Mouse (Mus musculus): Measurements from ENCODE around the gene Yipf2.
"Not testable (repeated sequence)": the region's sequence is repeated elsewhere in the genome, so short reads cannot be mapped to it uniquely, and the experiment has no call there.

Gene Yipf2

DNA sequence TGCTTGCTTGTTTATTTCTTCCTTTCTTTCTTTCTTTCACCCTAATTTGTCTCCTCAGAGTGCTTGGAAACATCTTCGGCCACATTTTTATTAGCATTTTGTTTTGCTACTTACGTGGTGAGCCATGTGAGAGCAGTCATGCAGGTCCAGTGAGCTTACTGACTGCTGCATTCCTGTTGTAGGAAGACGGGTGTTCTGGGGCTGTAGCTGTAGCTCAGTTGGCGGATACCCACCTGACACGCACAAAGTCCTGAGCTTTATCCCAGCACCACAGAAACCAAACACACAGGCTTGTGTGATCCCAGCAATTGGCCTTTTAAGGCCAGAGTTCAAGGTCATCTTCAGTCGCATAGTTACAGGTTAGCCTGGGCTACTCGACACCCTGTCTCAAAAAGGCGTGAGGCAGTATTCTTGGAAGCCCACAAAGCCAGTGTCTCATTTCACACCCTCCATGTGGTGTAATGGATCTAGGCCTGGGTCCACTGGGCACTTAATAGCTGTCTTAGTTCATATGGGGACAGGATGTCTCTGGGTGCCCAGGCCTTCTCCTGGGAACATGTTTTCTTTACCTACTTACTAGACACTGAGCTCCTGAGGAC, 23.9 kb downstream of the Yipf2 start:
- in situ Hi-C loops (cut with MboI; ENCODE audit: low pct_unique_long_range_greater_than_20kb in 1 of 2, low sequenced_read_pairs in 2 of 2, unreplicated experiment in 1 of 2), result no loop called here

DNA sequence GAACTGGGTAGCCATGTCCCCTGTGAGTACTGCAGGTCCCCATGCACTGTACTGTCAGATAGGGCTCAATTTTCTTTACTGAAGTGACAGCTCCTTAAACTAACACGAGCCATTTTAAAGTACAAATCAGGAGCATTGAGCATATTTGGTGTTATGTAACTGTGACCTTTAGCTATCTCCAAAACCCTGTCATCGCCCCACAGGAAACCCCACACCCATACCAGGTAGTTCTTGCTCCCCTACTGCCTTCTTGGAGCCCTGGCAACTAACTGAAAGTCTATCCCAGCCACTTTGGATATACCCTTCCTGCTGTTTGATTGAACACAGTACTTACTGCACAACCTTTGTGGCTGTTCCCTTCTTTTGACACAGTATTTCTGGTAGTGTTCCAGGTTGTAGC, 25.6 kb downstream of the Yipf2 start:
- in situ Hi-C loops (cut with MboI; ENCODE audit: low pct_unique_long_range_greater_than_20kb in 1 of 2, low sequenced_read_pairs in 2 of 2, unreplicated experiment in 1 of 2), result no loop called here

- in situ Hi-C loops (cut with MboI; ENCODE audit: low pct_unique_long_range_greater_than_20kb in 1 of 2, low sequenced_read_pairs in 2 of 2, unreplicated experiment in 1 of 2), result no loop called here
Observed at GRCm38 (mm10) chr9:21566538-21566937, 26.1 kb downstream of the Yipf2 start.

- in situ Hi-C loops (cut with MboI; ENCODE audit: low pct_unique_long_range_greater_than_20kb in 1 of 2, low sequenced_read_pairs in 2 of 2, unreplicated experiment in 1 of 2), result no loop called here
Observed at GRCm38 (mm10) chr9:21565004-21565586, 27.5 kb downstream of the Yipf2 start.

DNA sequence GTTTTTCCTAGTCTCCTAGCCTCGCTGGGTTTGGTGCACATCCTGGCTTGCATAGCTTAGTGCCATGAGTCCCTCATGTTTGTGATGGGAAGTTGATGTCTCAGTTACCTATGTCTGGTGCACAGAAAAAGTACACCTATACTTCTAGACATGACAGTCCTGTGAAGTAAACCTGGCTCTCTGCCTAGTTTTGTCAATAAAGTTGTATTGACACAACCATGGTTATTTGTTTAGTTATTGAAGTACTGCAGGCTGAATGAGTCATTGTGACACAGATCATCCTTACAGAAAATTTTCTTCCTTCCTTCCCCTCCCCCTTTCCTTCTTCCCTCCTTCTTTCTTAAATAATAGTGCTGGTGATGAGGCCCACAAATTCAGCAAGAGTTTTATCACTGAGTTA, 28.2 kb downstream of the Yipf2 start:
- in situ Hi-C loops (cut with MboI; ENCODE audit: low pct_unique_long_range_greater_than_20kb in 1 of 2, low sequenced_read_pairs in 2 of 2, unreplicated experiment in 1 of 2), result no loop called here

- in situ Hi-C loops (cut with MboI; ENCODE audit: low pct_unique_long_range_greater_than_20kb in 1 of 2, low sequenced_read_pairs in 2 of 2, unreplicated experiment in 1 of 2), result no loop called here
Observed at GRCm38 (mm10) chr9:21559151-21559550, 33.5 kb downstream of the Yipf2 start.

- in situ Hi-C loops (cut with MboI; ENCODE audit: low pct_unique_long_range_greater_than_20kb in 1 of 2, low sequenced_read_pairs in 2 of 2, unreplicated experiment in 1 of 2), result no loop called here
Observed at GRCm38 (mm10) chr9:21558366-21558765, 34.3 kb downstream of the Yipf2 start.

DNA sequence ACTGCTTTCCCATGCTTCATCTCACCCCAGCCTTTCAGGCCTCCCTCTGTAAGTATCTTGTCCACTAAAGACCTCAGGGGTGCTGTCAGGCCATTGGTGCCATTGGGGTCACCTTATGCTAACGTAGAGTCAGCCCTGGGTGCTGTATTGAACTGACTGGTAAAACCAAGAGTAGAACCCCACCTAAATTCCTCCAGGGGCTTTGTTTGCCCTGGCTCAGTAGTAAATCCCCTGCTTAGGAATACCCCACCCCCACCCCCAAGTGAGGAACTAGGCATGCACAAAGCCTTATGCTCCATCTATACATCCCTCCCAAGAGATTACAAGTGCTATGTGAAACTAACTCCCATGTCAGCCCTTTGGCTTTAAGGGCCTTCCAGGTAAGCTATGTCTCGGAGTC, 35.1 kb downstream of the Yipf2 start:
- in situ Hi-C loops (cut with MboI; ENCODE audit: low pct_unique_long_range_greater_than_20kb in 1 of 2, low sequenced_read_pairs in 2 of 2, unreplicated experiment in 1 of 2), result no loop called here

GRCm38 (mm10) chr9:21556996-21557395, 35.6 kb downstream of the Yipf2 start:
- in situ Hi-C loops (cut with MboI; ENCODE audit: low pct_unique_long_range_greater_than_20kb in 1 of 2, low sequenced_read_pairs in 2 of 2, unreplicated experiment in 1 of 2), result no loop called here

DNA sequence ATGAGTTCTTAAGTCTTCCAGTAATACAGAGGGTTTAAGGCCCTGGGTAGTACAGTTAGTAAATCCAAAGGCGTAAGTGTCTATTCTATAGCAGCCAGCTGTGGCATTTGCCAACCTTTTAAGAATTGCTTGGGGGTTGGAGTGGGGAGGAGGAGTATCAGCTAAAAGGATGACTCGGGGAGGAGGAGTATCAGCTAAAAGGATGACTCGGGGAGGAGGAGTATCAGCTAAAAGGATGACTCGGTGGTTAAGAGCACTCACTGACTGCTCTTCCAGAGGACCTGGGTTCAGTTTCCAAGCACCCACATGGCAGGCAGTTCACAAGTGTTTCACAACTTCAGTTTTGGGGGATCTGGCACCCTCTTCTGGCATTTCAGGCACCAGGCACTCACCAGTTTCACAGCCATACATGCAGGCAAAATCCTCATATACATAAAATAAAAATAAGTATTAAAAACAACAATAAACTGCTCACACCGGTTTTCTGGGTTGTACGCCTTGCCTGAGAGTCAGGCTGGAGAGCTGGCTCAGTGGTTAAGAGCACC, 37.4 kb downstream of the Yipf2 start:
- in situ Hi-C loops (cut with MboI; ENCODE audit: low pct_unique_long_range_greater_than_20kb in 1 of 2, low sequenced_read_pairs in 2 of 2, unreplicated experiment in 1 of 2), result no loop called here

GRCm38 (mm10) chr9:21553607-21554273, 38.9 kb downstream of the Yipf2 start:
- in situ Hi-C loops (cut with MboI; ENCODE audit: low pct_unique_long_range_greater_than_20kb in 1 of 2, low sequenced_read_pairs in 2 of 2, unreplicated experiment in 1 of 2), result no loop called here

- in situ Hi-C loops (cut with MboI; ENCODE audit: low pct_unique_long_range_greater_than_20kb in 1 of 2, low sequenced_read_pairs in 2 of 2, unreplicated experiment in 1 of 2), result no loop called here
Observed at GRCm38 (mm10) chr9:21551049-21551448, 41.6 kb downstream of the Yipf2 start.

DNA sequence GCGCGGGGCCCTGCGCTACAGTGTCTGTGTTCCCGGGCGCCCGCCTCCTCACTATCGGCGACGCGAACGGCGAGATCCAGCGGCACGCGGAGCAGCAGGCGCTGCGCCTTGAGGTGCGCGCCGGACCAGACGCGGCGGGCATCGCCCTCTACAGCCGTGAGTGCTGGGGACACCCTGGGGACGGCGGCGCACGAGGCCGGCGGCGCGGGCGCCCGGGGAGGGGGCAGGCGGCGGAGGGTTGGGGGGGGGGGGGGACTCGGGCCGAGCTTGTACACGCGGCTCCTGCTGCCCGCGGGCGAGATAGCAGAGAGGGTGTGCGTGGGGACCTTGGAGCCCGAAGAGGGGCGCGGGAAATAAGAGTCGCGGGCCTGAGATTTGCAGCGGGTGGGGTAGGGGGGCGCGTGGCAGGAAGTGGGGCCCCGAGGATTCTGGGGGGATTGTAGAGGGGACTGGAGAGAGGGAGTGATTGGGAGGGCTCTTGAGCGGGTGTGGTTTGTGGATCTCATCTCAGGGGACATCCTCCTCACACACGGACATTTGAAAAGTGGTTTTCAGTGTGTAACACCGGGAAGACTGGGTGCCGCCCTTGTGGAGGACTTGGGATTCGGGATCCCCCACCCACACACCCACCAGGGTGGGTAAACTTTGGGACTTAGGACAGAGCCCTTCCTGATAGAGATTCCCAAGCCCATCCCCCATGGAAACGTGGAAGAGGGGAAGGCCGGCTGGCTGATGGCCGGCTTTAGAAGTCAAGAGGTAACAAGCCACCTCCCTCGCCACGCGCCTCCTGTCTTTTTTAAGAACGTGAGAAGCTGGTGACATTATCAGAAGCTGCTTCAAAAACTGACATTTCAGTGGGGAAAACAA, 45.3 kb downstream of the Yipf2 start:
- in situ Hi-C loops (cut with MboI; ENCODE audit: low pct_unique_long_range_greater_than_20kb in 1 of 2, low sequenced_read_pairs in 2 of 2, unreplicated experiment in 1 of 2), result no loop called here

GRCm38 (mm10) chr9:21546789-21547074, 45.9 kb downstream of the Yipf2 start, which contains the start of gene Carm1:
Gene Carm1 (plus strand): TSS chr9:21546894.
- in situ Hi-C loops (cut with MboI; ENCODE audit: low pct_unique_long_range_greater_than_20kb in 1 of 2, low sequenced_read_pairs in 2 of 2, unreplicated experiment in 1 of 2), result no loop called here

DNA sequence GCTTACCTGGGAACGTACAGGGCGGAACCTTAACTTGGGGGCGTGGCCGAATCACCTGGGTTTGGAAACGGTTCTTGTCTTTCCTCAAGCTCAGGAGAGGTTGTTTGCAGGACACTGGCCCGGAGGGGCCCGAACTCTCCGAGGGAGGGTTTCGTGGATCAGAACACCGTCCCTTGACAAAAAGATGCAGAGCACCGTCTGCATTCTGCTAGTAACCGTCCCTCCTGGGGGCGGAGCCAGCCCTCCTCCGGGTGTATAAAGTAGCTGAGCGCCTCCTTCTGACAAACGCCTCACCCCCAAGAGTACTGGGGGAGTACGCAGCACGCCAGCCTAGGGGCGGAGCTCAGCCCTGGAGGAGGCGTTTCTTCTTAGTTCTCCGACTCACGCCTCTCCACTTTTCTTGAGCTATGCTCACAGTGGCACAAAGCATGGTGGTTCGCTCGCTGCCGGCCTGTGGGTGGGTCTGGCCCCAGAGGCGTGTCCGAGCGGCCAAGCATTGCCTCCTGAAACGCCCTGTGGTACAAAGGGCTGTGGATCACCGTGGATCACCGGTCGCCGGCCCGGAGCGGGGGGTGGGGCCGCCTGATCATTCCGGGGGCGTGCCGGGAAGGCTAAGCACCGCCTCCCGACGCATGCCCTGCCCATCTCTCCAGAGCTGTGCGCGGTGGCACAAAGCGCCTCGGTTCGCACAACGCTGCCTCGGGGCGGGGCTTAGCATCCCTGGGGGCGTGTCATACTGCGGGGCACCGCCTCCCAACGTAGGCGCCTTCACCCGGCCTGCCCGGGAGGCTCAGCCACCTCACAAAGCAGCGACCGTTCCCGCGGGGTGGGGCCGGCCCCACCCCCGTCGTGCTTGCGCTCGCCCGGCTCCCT, 46.5 kb downstream of the Yipf2 start:
- in situ Hi-C loops (cut with MboI; ENCODE audit: low pct_unique_long_range_greater_than_20kb in 1 of 2, low sequenced_read_pairs in 2 of 2, unreplicated experiment in 1 of 2), result no loop called here

DNA sequence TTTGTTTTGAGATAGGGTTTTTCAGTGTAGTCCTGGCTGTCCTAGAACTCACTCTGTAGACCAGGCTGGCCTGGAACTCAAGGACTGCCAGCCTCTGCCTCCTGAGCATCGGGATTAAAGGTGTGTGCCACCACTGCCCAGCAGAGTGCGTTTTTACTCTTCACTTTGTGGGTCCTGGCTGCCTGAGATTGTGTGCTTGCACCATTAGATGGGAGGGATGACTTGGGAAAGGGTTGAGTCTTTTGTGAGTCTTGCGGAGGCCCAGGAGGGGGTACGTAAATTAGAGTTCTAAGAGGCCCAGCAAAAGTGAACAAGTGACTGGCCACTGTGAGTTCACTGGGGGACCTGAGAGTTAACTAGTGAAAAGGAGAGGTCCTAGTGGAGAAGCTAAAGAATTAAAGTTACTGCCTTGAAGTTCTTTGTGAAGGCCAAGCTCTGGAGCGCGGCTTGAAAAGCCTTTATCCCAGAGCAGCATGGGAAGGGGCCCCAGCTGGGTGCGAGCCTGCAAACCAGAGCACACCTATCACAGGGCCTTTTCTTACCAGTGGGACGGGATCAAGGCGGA, 47.2 kb downstream of the Yipf2 start:
- in situ Hi-C loops (cut with MboI; ENCODE audit: low pct_unique_long_range_greater_than_20kb in 1 of 2, low sequenced_read_pairs in 2 of 2, unreplicated experiment in 1 of 2), result no loop called here

DNA sequence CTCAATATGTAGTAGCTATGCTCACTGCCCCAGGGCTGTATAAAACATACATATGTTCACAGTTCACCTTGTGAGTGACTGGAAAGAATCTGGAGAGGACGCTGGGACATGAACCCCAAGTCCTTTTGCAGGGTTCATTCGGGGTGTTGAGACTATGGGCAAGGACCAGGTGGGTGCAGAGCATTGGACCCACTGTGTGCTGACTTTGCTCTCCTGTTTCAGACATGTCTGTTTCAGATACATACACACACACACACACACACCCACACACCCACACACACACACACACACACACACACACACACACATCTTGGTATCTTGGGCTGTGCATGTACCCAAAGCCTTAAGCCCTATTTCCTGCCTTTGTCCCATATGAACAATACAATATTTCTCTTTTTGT, 50.6 kb downstream of the Yipf2 start:
- in situ Hi-C loops (cut with MboI; ENCODE audit: low pct_unique_long_range_greater_than_20kb in 1 of 2, low sequenced_read_pairs in 2 of 2, unreplicated experiment in 1 of 2), result not testable (repeated sequence)

All from mouse embryonic stem cell (cell line).